Mouse (Mus musculus) bone marrow macrophage, adult 2 months (primary cell): ENCODE measurements around the gene Map6.

Experiments used
- CTCF ChIP-seq: IDR thresholded peaks from 2 replicates; pipeline ENCODE4 v1.5.1; 2012; ENCODE audit warnings: low read depth, mild to moderate bottlenecking, low read length, moderate library complexity
- POLR2A ChIP-seq: IDR thresholded peaks from 2 replicates; pipeline ENCODE4 v1.6.1; 2012; ENCODE audit warnings: mild to moderate bottlenecking, low read depth, low read length, borderline replicate concordance

DNA sequence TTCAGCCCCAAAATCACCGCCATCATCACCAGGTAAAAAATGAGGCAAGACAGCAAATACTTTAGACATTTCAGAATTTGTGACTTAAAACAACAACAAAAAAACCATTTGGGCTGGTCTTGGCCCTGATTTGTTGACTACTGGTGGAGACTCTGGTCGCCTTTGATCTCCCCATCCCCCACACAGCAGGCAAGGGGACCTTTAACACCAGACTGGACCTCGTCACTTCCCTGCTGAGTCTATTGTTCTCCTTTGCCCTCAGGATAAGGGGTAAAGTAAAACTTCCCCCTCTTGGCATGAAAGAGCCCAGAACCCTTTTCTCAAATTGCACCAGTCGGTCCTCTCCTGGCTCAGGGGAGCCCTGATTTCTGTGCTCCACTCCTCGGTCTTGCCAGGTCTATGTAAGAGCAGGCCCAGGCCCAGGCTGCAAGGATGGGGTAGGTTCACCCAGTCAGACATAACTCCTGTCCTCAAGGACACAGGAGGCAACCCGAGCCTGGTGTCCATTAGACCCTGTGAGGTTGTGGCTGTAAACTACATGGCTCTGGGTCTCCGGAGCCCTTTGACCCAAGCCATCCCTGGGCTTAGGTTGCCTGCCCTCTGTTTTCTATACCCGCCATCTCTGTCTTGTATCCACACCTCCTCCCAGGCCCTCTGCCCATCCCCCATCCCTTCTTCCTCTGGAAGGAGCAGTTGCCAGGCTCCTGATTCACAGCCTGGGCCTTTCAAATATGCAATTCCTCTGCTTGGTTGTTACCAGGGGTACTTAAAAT, 30.2 kb upstream of the Map6 start:
- TF ChIP-seq CTCF, result no peak
- TF ChIP-seq POLR2A, result no peak
